Mouse (Mus musculus): ENCODE data around the gene Igf2bp2.

Gene Igf2bp2

DNA sequence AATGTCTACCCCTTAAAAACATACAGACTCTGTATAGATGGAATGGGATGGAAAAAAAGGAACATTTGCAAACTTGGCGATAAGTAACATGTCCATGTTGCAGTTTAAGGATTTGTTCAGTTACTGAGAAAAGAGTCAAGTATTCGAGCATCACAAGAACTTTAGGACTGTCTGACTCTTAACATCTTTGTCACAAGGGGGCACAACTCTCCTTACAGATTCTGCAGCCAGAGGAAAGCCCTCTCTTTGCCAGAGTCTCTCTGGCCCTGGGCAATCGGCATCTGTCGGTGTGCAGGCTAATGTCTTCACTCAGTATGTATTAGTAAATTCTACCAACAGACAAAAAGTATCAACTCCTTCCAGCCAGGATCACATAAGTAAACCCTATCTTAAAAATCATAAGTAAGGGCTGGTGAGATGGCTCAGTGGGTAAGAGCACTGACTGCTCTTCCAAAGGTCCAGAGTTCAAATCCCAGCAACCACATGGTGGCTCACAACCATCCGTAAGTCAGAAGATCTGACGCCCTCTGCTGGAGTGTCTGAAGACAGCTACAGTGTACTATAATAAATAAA, 57.0 kb downstream of the Igf2bp2 start:
- no peak for DNase-seq (ENCODE audit: low spot score)

DNA sequence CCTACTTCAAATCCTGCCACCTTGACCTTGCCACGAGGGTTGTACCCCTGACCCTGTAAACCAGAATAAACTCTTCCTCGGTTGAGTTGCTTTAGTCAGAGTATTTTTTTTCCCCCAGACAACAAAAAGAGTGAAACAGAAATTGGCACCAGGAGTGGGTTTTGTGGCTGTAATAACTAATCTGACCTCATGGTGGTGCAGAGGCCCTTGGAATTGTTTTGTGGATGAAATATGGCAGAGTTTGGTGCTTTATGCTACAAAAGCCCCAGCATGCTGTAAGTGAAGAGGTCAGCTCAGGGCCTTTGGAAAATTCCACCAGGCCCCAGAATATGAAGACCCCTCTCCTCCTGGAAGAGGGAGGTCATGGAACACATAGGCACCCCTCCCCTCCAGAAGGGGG, 63.0 kb downstream of the Igf2bp2 start:
- DNase-seq (ENCODE audit: low spot score), result no peak

DNA sequence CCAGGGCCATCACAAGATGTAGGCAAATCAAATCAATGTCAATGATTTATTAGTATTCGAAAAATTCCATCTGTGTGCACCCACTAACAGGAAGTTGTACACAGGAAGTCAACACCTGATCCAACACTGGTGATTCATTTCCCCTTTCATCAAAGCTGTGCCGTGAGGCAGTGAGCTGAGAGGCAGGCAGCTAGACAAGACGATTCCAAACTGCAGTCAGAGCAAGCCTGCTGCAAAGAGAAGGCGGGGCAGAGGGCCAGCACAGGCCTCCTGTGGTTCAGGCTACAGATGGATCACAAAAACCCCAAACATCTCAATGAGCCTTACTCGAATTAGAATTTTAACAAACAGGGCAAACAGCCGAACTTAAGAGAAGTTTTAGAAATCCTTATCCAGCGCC, 65.4 kb downstream of the Igf2bp2 start:
- DNase-seq (ENCODE audit: low spot score), result no peak

DNA sequence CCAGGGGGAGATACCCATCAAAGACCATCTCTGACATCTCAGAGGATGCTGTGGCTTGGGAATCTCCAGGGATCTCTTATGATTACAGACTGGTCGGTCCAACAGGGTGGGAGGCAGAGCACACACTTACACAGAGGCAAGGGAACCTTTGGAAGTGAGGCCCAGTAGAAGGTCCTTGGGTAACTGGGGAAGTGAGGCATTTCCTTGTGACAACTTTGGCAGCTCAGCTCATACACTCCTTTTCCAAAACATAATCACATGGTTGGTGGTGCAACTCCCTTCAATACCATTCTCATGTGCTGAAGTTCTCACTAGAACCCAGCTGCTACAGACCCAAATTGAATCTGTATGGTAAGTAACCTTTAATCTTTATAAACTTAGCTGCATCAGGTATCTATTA, 67.3 kb downstream of the Igf2bp2 start:
- no peak for DNase-seq (ENCODE audit: low spot score)

DNA sequence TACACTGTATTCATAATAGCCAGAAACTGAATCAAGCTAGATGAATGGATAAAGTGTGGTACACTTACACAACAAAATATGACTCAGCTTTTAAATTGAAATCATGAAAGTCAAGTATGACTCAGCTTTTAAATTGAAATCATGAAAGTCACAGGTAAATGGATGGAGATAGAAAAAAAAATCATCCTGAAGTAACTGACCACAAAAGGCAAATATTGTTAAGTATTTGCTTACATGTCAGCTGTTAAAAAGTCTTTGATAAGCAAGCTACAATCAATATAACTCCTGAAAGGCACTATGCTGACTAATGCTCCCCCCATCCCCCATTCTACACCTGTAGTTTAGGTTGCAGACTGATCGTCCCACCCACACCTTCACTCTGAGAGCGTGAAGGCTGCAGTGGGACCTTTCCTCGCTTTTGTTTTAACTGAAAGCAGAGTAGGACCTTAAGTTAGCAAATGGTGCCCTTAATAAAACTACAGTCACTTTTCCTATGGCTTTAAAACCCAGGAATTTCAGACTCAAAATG, 71.8 kb downstream of the Igf2bp2 start:
- DNase-seq (ENCODE audit: low spot score), result no peak

DNA sequence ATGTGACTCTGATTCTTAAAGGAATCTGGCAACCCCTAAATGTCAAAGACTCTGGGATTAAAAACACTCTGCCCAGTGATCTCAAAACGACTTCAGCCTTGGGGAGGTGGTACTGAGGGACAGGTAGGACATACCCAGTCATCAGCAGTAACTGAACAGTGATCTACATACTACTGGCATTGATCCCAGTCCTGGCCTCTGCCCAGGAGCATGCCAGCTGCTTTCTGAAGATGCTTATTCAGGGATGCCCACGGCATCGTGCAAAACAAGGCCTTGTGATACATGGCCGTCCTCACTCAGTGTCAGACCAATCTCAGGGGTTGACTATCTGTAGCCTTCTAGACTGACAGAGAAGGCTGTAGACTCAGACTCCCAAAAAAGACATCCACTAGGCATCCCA, 77.7 kb downstream of the Igf2bp2 start:
- DNase-seq (ENCODE audit: low spot score), result no peak

DNA sequence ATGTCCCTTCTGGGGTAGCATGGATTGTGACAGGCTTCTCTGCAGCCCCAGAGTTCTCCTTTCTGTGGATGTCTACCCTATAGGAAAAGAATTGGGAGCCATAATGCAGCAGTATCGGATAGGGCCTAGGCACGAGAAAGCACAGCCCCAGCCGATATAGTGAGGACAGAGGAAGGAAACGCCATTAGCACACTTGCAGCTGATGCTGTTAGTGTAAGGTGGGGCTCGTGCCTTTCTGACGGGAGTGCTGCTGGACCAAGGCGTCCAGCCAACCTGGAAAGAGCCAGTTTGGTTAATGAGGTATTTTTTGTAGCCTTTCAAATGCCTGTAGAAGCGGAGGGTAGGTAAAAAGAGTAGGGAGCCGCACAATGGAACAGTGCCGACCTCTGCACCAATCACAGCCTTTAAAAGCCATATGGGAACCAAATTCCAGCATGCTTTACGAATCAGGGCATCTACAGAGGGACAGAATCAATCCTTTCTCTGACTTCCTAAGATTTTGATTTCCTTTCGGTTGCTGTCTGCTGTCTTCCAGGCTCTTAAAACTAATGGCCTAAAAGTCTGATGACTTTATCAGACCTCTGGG, 82.9 kb downstream of the Igf2bp2 start:
- no peak for DNase-seq (ENCODE audit: low spot score)

DNA sequence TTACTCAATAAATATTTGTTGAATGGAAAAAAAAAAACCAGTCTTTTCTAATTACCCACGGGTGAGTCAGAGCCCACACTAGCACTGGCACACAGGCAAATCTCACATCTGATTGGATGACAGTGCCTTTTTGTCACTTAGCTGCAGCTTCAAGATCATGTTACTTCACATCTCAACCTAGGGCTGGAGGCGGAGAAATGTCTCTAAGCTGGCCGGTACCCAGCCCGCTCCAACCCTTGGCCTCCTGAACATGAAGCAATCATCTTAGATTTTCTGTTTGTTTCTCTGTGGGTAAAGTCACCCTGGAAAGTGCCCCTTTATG, 86.5 kb downstream of the Igf2bp2 start:
- DNase-seq (ENCODE audit: low spot score), result no peak

DNA sequence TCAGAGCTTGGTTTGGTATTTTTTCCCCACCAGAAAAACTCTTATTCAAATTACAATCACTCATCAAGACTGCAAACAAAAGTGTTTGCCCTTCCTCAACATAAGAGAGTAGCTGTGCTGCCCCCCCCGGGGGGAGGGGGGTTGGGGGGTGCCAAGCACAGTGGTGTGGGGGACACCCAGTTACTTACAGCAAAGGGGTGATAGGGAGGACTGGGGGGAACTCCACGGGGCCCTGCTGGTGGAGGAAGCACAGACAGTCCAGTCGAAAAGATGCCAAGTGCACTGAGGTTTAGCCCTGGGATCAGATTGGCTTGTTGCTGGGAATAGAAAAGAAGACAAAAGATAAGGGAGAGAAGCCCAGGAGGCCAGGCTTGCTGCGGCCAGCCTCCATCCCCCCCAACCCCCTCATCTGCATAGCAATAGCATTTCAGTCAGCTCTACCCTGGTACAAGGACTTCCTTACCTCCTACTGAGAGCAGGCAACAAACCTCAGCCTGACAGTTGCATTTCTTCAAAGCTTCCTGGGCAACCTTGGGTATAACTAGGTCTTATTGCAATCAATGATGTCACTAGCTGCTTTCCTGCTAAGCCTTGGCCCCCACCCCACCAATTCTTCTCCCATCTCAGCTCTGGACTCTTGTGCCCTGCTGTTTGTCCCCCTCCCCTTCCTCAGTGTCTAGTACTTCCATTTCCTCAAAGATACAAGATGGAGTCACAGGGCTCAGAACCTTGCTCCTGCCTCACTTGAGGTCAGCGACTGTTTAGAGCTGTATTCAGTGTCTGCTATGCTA, 87.1 kb downstream of the Igf2bp2 start:
- no peak for DNase-seq (ENCODE audit: low spot score)

DNA sequence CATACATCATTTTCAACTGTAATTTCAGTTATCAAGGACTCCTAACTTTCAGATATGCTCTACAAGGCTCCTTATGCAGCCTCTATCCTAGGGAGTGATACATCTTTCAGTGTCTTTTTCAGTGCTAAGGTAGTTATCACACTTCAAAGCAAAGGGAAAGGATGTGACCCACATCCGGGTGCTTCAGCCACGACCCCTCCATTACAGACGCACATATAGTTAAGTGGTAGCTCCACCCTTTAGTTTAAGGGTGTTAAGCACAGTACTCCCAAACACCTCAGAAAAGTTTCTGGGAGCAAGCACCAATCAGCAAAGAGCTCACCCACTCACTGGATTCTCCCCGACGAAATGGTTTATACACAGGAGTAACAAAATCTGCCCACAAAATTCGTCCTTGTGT, 88.0 kb downstream of the Igf2bp2 start:
- DNase-seq (ENCODE audit: low spot score), result no peak

DNA sequence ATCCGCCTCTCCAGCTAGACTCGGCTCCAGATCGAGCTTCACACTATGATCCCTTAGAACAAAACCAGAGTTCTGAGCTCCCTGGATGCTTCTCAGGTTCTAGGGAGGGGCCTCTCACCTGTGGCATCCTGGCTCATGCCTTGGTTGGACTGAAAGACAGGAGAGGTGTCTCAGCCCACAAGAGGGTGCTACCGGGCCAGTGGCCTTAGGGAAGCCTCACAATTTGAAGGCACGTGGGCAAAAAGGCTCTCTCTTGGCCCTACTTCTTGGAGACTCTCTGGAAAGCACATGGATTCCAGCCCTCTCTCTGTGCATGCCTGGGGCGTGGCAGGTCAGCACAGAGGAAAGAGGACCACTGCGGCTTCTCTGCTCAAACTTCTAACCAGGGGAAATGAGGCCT, 91.7 kb downstream of the Igf2bp2 start:
- no peak for DNase-seq (ENCODE audit: low spot score)

DNA sequence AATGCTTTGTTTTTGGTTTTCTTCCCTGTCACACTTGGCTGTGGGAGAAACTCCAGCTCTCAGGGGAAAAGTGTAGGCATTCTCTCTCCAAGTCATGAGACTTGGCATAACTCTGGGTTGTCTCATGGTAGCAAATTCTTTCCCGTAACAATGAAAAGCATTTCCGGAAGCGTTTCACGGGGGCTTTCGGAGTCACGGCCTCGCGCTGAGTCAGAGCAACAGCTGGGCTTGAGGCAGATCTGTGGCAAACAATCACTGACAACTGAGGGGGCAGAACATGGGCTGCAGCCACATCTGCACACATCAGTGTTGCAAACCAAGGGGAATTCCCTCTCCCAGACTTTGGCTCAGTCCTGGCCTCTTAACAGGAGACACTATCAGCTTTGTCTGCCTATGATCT, 95.7 kb downstream of the Igf2bp2 start:
- no peak for DNase-seq (ENCODE audit: low spot score)

DNA sequence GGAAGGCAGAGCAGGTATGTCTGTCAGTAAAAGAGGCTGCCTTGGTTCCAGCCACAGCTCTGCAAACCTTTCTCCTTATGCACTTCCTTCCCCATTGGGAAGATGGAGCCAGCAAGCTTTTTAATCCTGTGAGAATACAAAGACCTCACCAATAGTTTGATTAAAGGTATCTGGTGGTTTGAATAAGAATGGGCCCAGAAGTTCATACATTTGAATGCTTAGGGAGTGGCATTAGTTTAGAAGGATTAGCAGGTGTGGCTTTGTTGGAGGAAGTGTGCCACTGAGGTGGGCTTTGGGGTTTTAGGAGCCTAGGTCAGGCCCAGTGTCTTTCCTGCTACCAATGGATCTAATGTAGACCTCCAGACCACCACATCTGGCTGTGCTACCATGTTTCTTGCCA, 97.6 kb downstream of the Igf2bp2 start:
- no peak for DNase-seq (ENCODE audit: low spot score)

DNA sequence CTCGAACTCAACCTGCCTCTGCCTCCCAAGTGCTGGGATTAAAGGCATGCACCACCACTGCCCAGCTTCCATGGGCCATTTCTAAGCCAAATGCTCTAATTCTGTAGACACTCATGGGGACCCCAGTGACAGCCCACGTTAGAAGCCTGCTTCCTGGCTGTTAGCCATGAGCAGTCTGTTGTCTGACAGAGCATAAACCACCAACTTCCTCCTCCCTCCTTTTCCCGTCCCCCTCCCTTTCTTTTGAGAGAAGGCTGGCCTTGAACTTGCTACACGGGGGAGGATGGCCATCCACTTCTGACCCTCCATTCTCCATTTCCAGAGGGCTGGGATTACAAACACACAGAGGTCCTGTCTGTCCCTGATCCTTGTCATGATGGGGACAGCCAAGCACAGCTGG, 100.8 kb downstream of the Igf2bp2 start:
- DNase-seq (ENCODE audit: low spot score), result no peak

DNA sequence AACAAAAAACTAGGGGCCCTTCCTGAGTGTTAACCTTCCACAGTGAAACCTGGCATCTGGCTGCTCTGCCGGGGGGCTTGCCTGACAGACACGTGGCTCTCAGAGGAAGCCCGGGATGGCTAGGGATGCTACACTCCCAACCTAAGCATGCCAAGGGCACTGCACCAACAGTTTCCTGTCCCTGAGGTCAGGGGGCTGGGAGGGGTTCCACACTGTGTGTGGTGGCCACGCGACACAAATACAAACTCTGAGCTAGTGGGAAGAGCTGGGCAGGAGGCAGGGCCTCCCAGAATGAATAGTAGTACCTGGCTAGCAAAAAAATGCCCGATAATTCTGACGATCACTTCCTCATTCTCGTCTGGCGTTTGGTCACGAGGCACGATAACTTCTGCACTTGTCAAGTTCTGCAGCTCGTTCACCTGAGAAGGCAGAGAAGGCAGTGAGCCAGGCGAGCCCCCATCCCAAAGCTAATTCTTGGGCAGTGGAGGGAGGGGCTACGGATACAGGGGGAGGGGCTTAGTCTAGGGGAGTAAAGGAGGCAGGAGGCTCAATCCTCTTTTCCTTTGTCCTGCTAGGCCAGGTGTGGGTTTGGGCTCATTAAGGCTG, 101.4 kb downstream of the Igf2bp2 start:
- DNase-seq (ENCODE audit: low spot score), result no peak

DNA sequence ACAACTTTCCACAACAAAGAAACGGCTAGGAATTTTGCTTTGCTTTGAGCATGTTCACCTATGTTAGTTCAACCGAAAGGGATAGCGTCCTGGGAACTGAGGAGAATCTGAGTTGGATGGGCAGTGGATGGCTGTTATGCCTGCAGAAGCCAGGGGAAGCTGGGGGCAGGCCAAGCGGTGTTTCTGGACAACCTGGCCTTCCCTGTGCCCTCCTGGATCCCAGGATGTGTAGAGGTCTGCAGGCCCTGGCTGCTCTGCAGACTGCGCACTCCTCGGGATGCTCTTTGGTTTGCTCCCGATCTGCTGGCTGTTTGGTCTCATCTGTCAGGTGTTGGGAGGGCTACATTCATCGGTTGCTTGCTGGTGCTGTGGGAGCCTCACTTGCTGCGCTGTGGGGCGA, 102.7 kb downstream of the Igf2bp2 start:
- DNase-seq (ENCODE audit: low spot score), result no peak

DNA sequence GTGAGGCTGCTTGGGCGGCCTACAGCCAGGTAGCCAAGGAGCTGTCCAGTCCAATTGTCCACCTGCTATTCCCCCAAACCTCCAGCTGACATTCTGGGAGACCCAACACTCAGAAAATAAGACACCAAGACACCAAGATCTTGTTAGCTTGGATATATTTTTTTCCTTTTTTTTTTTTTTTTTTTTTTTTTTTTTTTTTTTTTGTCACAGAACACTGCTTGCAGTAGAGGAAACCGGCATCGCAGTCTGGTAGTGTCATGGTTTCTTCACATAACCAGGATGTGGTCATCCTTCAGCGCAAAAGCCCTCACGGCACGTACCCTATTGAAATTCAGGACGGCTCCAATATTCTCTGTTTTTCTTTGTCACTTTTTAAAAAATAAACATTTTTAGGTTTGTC, 104.2 kb downstream of the Igf2bp2 start:
- no peak for DNase-seq (ENCODE audit: low spot score)

DNA sequence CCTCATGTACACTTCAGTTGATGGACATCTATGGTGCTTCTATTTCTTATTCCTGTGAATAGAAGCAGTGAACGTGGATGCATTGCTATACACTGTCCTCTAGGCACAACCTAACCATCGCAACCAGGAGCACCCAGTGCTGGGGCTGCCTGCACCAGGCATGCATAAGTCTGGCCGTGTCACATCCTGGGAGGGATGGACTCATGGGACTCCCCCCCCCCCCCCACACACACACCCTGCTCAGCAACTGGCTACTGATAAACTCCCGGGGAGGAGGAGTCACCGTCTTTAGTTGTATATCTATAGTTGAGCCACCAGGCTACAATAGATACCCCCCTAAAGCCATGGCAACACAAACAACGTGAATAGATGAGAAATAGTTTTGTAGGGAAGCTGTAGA, 105.6 kb downstream of the Igf2bp2 start:
- no peak for DNase-seq (ENCODE audit: low spot score)

DNA sequence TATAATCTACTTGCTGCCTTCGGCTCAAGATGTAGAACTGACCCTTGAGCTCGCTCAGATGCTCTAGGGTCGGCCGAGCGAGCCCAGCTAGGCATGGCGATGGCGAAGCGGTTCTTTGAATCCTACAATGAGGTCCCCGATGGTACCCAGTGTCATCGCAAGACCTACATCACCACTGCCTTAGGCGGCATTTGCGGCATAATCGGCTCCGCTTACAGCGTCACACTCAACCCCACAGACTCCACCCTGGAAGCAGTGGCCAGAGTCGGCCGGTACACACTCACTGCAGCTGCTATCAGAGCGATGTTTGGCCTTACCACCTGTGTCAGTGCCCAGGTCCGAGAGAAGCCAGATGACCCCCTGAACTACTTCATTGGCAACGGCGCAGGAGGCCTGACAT, 109.7 kb downstream of the Igf2bp2 start:
- no peak for DNase-seq (ENCODE audit: low spot score)

DNA sequence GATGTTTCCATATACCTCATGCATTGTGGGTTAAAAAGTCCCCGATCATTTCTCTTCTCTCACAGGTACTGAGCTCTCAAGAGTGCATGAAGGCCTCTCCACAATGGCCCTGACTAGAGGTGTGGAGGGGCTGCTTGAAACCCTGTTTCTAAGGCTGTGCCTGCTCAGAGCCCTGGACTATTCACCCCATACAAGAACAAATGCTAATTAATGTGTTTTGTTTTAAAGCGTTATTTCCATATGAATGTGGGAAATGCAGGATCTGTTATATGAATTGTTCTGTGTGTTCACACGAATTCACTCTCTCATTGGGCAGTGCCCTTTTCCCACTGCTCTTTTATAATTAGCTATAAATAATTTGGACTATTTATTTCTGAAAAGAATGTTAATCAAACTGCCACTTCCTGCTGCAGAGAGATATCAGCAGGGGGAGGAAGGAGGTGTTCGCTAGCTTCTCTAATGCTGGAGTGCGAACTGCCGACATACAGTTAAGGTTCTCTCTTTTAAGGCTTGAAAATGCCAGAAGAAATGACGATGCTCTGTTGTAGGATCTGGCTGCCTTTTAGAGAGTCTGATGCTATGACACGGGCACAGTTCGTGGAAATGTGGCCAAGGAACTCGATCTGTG, 116.2 kb downstream of the Igf2bp2 start:
- DNase-seq (ENCODE audit: low spot score), result no peak

DNA sequence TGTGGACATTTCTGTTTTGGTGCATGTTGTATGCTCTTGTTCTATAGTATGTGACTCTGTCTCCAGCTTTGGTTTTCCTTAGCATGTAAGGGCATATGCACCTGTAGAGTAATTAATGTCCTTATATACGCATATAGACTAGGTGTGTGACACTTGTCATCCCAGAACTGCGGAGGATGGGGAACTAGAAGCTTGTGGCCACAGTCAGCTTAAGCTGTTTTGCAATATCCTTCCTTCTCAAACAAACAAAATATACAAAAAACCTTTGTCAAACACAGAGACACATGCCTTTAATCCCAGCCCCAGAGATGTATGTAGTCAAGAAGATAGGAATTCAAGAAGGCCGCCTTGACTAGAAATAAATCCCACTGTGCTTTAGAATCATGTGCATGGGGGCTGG, 117.2 kb downstream of the Igf2bp2 start:
- DNase-seq (ENCODE audit: low spot score), result no peak

DNA sequence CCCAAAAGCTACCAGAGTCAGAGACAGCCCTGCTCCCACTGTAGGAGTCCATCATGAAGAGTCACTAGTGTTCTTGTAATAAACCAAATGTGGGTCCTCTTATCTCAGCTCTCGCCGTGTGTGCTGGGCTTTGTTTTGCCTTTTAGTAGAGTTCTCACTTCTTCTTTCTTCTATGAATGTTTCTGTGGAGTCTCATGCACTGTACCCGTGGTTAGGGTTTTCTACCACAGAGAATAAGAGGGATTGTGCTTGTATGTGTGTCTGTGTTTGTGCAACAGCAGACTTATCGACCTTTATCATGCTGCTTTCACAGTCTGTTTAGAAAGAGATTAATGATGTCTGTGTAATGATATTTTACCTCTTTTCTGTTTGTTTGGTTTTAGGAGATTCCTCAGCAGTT, 119.3 kb downstream of the Igf2bp2 start:
- no peak for DNase-seq (ENCODE audit: low spot score)

DNA sequence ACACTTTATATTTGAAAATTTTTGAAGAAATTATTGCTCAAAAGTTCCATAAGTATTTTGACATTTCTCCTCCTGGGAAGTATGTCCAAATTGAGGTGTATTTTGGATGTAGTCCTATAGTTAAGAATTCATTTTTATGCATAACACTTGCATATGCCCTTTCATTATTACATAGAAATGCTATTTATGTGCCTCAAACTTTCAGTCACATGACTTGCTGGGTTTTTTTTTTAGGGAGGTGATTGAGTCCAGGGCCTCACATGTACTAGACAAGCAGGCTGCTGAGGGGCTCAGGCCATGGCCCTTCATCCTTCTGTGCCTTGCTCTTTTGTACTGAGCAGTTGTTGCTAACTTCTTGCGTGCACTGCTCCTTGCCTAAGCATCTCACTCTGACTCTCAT, 123.1 kb downstream of the Igf2bp2 start:
- no peak for DNase-seq (ENCODE audit: low spot score)
